Mouse (Mus musculus) hindbrain, embryonic 11.5 days (tissue): ENCODE measurements at regions not wholly inside any gene's neighbourhood (a gene's known extent, or its start where the extent isn't known, plus 50 kb on each side); places are given as distances from the start of the nearest gene placed in this dataset.

Experiments
- ATAC-seq: fragments of 200-750 bp; cut with Nextera tagmentation; 2 replicates; pipeline ENCODE4 v1.8.0; 2017; ENCODE audit warnings: mild to moderate bottlenecking, moderate TSS enrichment, moderate library complexity; ENCODE audit not compliant: low FRiP score
- DNase-seq: peaks from one replicate; pipeline ENCODE4 v3.0.0-alpha.2; 2015; ENCODE audit warnings: low spot score
- H3K27ac ChIP-seq: fragments of 300-500 bp; sonication (generic); 2 replicates; pipeline ENCODE4 v1.5.1; 2014; ENCODE audit warnings: mild to moderate bottlenecking, low read depth, low read length
- H3K27me3 ChIP-seq: fragments of 300-500 bp; sonication (generic); 2 replicates; pipeline ENCODE4 v1.6.1; 2014; ENCODE audit warnings: mild to moderate bottlenecking, low read length, moderate library complexity, mixed read lengths; ENCODE audit not compliant: control insufficient read depth, insufficient read depth
- H3K36me3 ChIP-seq: fragments of 300-500 bp; sonication (generic); 2 replicates; pipeline ENCODE4 v1.6.1; 2014; ENCODE audit warnings: mild to moderate bottlenecking, low read length, moderate library complexity, mixed read lengths; ENCODE audit not compliant: control insufficient read depth, insufficient read depth
- H3K4me1 ChIP-seq: fragments of 300-500 bp; sonication (generic); replicated peaks from 2 replicates; pipeline ENCODE4 v1.6.1; 2014; ENCODE audit warnings: low read length, mixed read lengths; ENCODE audit not compliant: control insufficient read depth, insufficient read depth
- H3K4me2 ChIP-seq: fragments of 300-500 bp; sonication (generic); replicated peaks from 2 replicates; pipeline ENCODE4 v1.6.1; 2014; ENCODE audit warnings: mild to moderate bottlenecking, low read depth, low read length
- H3K4me3 ChIP-seq: fragments of 300-500 bp; sonication (generic); 2 replicates; pipeline ENCODE4 v1.5.1; 2014; ENCODE audit warnings: low read depth, low read length
- H3K9ac ChIP-seq: fragments of 300-500 bp; sonication (generic); 2 replicates; pipeline ENCODE4 v1.6.1; 2014; ENCODE audit warnings: low read depth, low read length
- H3K9me3 ChIP-seq: fragments of 300-500 bp; sonication (generic); 2 replicates; pipeline ENCODE4 v1.6.1; 2016; ENCODE audit warnings: low read length; ENCODE audit not compliant: control insufficient read depth
- WGBS: fragments of 180-500 bp; shearing (Covaris S2); extraction: QIAGEN DNeasy Blood & Tissue Kit; methylation state at CpG from one replicate; pipeline ENCODE4 v1.1.7; 2014; 5-methylcytosine and 5-hydroxymethylcytosine counted together

DNA sequence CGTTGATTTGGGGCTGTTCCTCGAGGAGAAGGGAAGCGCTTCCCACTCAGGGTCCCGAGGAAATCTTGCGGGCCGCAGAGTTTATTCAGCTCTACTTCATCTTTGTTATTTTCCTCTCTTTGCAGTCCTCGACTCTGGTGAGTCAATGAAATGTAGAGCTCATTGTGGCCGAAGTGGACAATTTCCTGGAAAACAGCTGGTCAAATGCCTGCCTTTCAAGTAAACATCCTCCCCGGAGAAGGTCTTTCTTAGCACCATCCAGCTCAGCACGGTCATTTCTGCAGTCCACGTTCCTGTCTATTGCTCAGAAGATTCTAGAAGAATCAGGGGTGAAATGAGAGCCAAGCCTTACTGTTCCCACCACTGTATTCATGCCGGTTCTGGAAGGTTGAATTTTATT lies 133.0 kb downstream of the Bcas1 start:
- no peaks in the 10 kb centered on the region for H3K9me3 ChIP-seq
- 86% methylated on average over 12 of the region's 12 CpGs for WGBS
- DNase-seq (no peak), ATAC-seq (no peak)
- H3K4me3 ChIP-seq, result no peak overlapping the region
- no peak overlapping the region for H3K4me2 ChIP-seq
- H3K27me3 ChIP-seq, result no peaks in the 10 kb centered on the region
- no peak overlapping the region for H3K27ac ChIP-seq
- H3K9ac ChIP-seq, result no peak overlapping the region
- H3K36me3 ChIP-seq, result no peaks in the 10 kb centered on the region
- H3K4me1 ChIP-seq, result no peaks in the 10 kb centered on the region

GRCm38 (mm10) chr2:170291841-170292655 lies 135.6 kb downstream of the Bcas1 start:
- Histone ChIP-seq H3K9ac (no peak overlapping the region), H3K36me3 (no peaks in the 10 kb centered on the region), H3K27me3 (no peaks in the 10 kb centered on the region), H3K27ac (no peak overlapping the region), H3K4me1 (peaks cover 4% of the 10 kb centered on the region; the same call in 1 of the 2 replicates), H3K4me3 (no peak overlapping the region), H3K9me3 (no peaks in the 10 kb centered on the region), H3K4me2 (no peak overlapping the region)
- 46% methylated on average over 6 of the region's 6 CpGs for WGBS
- ATAC-seq, result no peak
- no peak for DNase-seq

DNA sequence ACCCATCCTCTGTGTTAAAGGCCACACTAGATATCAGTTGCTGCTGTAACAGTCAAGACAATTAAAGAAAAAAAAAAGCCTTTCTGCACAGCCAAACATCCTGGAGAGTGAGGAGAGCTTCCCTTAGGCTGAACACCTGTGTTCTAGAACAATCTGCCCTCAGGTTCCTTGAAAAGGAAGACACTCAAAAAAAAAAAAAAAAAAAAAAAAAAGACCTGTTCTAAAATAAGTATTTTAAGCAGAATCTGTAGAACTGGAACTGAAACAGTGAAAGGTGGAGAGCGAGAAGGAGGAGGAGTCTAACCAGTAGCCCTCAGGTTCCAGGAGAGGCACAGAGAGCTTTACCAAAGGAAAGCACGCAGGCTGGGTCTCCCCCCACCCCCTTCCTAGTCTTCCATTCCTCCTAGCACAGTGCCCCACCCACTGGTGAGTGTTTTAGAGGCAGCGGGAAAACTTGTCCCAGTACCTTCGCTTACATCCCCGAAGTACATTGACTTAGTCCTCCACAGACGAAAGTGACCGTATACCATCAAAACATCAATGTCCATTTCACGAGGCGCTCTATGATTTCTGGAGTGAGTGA lies 138.2 kb downstream of the Bcas1 start:
- Histone ChIP-seq H3K4me2 (no peak overlapping the region), H3K36me3 (no peaks in the 10 kb centered on the region), H3K9ac (no peak overlapping the region), H3K27me3 (no peaks in the 10 kb centered on the region), H3K4me3 (no peak overlapping the region), H3K9me3 (no peaks in the 10 kb centered on the region), H3K27ac (no peak overlapping the region), H3K4me1 (peaks cover 6% of the 10 kb centered on the region)
- WGBS, result 85% methylated on average over 9 of the region's 9 CpGs
- ATAC-seq (no peak), DNase-seq (no peak)

- no peaks in the 10 kb centered on the region for H3K36me3 ChIP-seq
- no peak for DNase-seq
- no peak overlapping the region for H3K9ac ChIP-seq
- no peaks in the 10 kb centered on the region for H3K27me3 ChIP-seq
- H3K27ac ChIP-seq, result peak overlapping the region; percentile 24; the same call in 1 of the 2 replicates
- no peaks in the 10 kb centered on the region for H3K9me3 ChIP-seq
- WGBS, result 59% methylated on average over 7 of the region's 7 CpGs
- H3K4me3 ChIP-seq, result no peak overlapping the region
- H3K4me1 ChIP-seq, result peaks cover 6% of the 10 kb centered on the region
- H3K4me2 ChIP-seq, result no peak overlapping the region
- ATAC-seq, result no peak
Observed at GRCm38 (mm10) chr2:170288787-170289186, 138.9 kb downstream of the Bcas1 start.

- no peaks in the 10 kb centered on the region for H3K9me3 ChIP-seq
- no peak overlapping the region for H3K27ac ChIP-seq
- ATAC-seq (no peak), DNase-seq (peak; percentile 45)
- 0 out of 2 replicates have a peak overlapping the region, but pooled peaks have one; percentile 15 for H3K9ac ChIP-seq
- WGBS, result 10% methylated on average over 11 of the region's 11 CpGs
- peak overlapping the region; percentile 30 for H3K4me2 ChIP-seq
- no peaks in the 10 kb centered on the region for H3K36me3 ChIP-seq
- H3K4me3 ChIP-seq, result no peak overlapping the region
- peaks cover 6% of the 10 kb centered on the region for H3K4me1 ChIP-seq
- no peaks in the 10 kb centered on the region for H3K27me3 ChIP-seq
Observed at GRCm38 (mm10) chr2:170288196-170288595, 139.4 kb downstream of the Bcas1 start.

DNA sequence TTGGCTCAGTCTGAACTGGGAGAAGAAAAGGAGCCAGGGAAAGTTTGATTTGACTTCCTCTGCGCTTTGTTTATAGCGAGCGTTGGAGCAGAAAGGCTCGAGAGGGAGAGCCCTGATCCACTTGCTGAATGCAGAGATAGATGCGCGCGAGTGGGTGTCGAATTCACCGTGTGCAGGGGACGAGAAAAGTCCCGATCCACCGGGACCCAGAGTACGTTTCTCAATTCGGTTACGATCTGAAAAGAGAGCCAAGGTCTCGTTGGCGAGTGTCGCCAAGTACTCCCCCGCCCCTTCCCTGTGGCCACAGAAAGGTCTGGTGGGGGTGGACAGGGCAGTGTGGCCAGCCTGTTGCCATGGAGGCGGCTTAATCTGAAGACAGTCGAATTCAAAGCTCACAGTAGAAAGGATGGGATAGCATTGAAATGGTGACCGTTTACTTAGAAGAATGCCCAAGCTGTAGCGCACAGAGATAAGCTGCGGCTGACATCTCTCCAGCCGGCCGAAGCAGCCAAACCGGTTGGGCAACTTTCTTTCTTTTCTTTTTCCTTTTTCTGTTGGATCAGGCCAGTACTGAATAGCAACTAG lies 139.5 kb upstream of the Zfp217 start:
- H3K9ac ChIP-seq, result peak overlapping the region; percentile 45
- peak overlapping the region; percentile 67 for H3K4me2 ChIP-seq
- ATAC-seq, result peak; percentile 56; the same call in 1 of the 2 replicates
- DNase-seq, result peak; percentile 68
- no peaks in the 10 kb centered on the region for H3K27me3 ChIP-seq
- H3K27ac ChIP-seq, result peak overlapping the region; percentile 70
- H3K36me3 ChIP-seq, result no peaks in the 10 kb centered on the region
- no peaks in the 10 kb centered on the region for H3K9me3 ChIP-seq
- H3K4me3 ChIP-seq, result peak overlapping the region; percentile 32
- peaks cover 6% of the 10 kb centered on the region for H3K4me1 ChIP-seq
- WGBS, result under 1% methylated on average over 27 of the region's 27 CpGs

DNA sequence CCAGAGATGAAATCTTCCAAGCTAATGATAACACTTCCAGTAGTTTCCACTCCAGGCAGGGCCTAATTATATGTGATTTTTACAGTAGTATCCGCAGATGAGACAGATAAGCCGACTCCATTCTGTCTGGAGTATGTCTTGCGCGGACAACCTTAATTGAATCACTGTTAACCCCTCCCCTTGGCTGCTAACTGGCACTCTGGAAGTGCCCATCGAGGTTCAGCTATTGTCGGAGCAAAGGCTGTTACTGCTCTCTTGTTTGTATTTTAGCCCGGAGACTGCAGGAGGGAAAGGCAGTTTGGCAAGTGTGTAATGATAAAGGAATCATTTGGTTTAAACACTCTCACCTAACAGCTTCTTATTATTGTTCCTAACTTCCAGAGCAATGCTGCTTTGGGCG lies 138.9 kb upstream of the Zfp217 start:
- Histone ChIP-seq H3K4me2 (no peak overlapping the region), H3K9me3 (no peaks in the 10 kb centered on the region), H3K36me3 (no peaks in the 10 kb centered on the region), H3K4me3 (no peak overlapping the region; the same call in 1 of the 2 replicates), H3K9ac (peak overlapping the region; percentile 45; the same call in 1 of the 2 replicates), H3K27me3 (no peaks in the 10 kb centered on the region), H3K27ac (0 out of 2 replicates have a peak overlapping the region, but pooled peaks have one; percentile 70), H3K4me1 (peaks cover 6% of the 10 kb centered on the region)
- ATAC-seq (no peak), DNase-seq (no peak)
- 11% methylated on average over 8 of the region's 8 CpGs for WGBS

DNA sequence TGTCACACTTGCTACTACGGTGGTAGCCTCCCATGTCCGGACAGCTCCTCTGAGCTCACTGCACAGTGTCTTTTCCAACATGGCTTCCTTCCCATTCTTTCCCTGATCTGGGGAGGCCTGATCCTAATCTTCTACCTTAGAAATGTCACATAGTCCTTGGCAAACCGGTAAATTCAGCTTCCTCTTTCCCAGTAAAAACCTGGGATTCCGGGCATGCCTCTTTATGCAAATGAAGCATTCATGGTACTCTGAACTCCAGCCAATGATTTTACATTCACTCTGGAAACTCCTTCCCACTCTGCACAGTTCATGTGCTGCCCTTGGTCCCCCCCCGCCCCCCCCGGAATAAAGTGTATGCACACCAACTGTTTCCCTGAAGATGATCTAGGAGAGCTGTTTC lies 134.6 kb upstream of the Zfp217 start:
- no peak for DNase-seq
- no peak overlapping the region for H3K4me2 ChIP-seq
- H3K4me1 ChIP-seq, result peaks cover 4% of the 10 kb centered on the region
- no peaks in the 10 kb centered on the region for H3K27me3 ChIP-seq
- no peak for ATAC-seq
- H3K9me3 ChIP-seq, result no peaks in the 10 kb centered on the region
- 72% methylated on average over 6 of the region's 6 CpGs for WGBS
- H3K27ac ChIP-seq, result no peak overlapping the region
- no peak overlapping the region for H3K9ac ChIP-seq
- no peak overlapping the region for H3K4me3 ChIP-seq
- no peaks in the 10 kb centered on the region for H3K36me3 ChIP-seq
